Mouse (Mus musculus) stomach, embryonic 14.5 days (tissue): Measurements from ENCODE around the gene Gm11034. TPM values are rescaled to one million over a fixed set of nuclear protein-coding genes. Genes with fewer than 3 reads are reported as not detected.

Experiments
- ATAC-seq: fragments of 200-750 bp; cut with Nextera tagmentation; 2 replicates; pipeline ENCODE4 v1.8.0; 2017; ENCODE audit warnings: low read depth, moderate TSS enrichment; ENCODE audit not compliant: insufficient number of reproducible peaks, insufficient read depth, low FRiP score
- H3K27ac ChIP-seq: fragments of 300-500 bp; sonication (generic); 2 replicates; pipeline ENCODE4 v1.5.1; 2014; ENCODE audit warnings: mild to moderate bottlenecking, low read length, moderate library complexity, mixed read lengths
- H3K27me3 ChIP-seq: fragments of 300-500 bp; sonication (generic); 2 replicates; pipeline ENCODE4 v1.6.1; 2014; ENCODE audit warnings: low read length, control low read depth, mixed read lengths; ENCODE audit not compliant: control insufficient read depth, insufficient read depth
- H3K36me3 ChIP-seq: fragments of 300-500 bp; sonication (generic); 2 replicates; pipeline ENCODE4 v1.6.1; 2014; ENCODE audit warnings: mild to moderate bottlenecking, control low read depth, low read length, moderate library complexity, mixed read lengths; ENCODE audit not compliant: control insufficient read depth, insufficient read depth
- H3K4me1 ChIP-seq: fragments of 300-500 bp; sonication (generic); 2 replicates; pipeline ENCODE4 v1.6.1; 2014; ENCODE audit warnings: low read length, control low read depth, mixed read lengths; ENCODE audit not compliant: control insufficient read depth, insufficient read depth
- H3K4me2 ChIP-seq: fragments of 300-500 bp; sonication (generic); replicated peaks from 2 replicates; pipeline ENCODE4 v1.6.1; 2014; ENCODE audit warnings: low read depth, low read length, control low read depth
- H3K4me3 ChIP-seq: fragments of 300-500 bp; sonication (generic); 2 replicates; pipeline ENCODE4 v1.5.1; 2014; ENCODE audit warnings: low read depth, low read length, control low read depth
- H3K9ac ChIP-seq: fragments of 300-500 bp; sonication (generic); replicated peaks from 2 replicates; pipeline ENCODE4 v1.6.1; 2014; ENCODE audit warnings: low read depth, mild to moderate bottlenecking, control low read depth, low read length, moderate library complexity, mixed read lengths
- H3K9me3 ChIP-seq: fragments of 300-500 bp; sonication (generic); 2 replicates; pipeline ENCODE4 v1.6.1; 2016; ENCODE audit warnings: low read depth, low read length, control low read depth; ENCODE audit not compliant: control insufficient read depth
- WGBS: fragments of 180-500 bp; shearing (Covaris S2); extraction: QIAGEN DNeasy Blood & Tissue Kit; methylation state at CpG from one replicate; pipeline ENCODE4 v1.1.7; 2014; 5-methylcytosine and 5-hydroxymethylcytosine counted together
- polyA plus RNA-seq: library from polyadenylated mRNA; unstranded; fragments of >200 nt; fragmentation: Nextera tagmentation; extraction: Ambion mirVana; gene quantifications from 2 replicates; pipeline ENCODE4 v1.2.1, GENCODE M21; 2014

Gm11034 gene
- polyA plus RNA-seq, 1 experiment from 2014 or later, result not detected

DNA sequence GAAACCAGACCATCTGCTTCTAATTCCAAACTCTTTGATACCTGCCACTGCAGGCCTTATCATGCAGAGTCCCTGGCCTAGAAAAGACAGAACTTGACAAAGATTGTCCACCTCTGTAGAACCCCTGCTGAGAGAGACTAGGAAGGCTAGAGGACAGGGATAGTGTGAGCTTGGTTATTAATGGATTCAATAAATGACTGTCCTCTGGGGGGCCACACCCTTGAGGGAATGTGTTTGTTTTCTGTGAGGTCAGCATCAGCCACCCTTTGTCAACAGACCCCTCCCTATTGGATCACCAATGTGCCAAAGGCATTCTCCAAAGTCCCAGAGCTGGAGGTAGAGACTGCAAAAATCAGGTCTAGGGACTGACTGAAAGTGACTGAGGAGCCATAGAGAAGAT is 21.4 kb downstream of the Gm11034 start:
- Histone ChIP-seq H3K9ac (no peak overlapping the region), H3K36me3 (no peaks in the 10 kb centered on the region), H3K4me3 (no peak overlapping the region), H3K4me1 (no peaks in the 10 kb centered on the region), H3K27ac (no peak overlapping the region), H3K4me2 (no peak overlapping the region), H3K9me3 (no peaks in the 10 kb centered on the region), H3K27me3 (no peaks in the 10 kb centered on the region)
- no peak for ATAC-seq

DNA sequence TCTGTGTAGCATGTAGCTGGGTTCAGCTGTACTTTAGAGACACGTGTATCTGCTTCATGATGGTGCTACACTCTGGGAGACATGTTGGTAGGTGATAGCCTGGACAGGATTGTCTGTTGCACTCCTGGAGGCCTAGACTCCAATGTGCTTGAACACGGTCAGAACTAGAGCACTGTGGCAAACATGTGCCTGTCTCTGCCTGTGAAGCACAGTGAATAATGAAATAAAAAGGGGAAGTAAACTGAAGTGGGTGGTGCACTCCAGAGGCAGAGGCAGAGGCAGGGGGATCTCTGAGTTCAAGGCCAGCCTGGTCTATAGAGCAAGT is 23.3 kb downstream of the Gm11034 start:
- Histone ChIP-seq H3K4me2 (no peak overlapping the region), H3K27ac (no peak overlapping the region)
- WGBS, result 74% methylated on average over 2 of the region's 2 CpGs

DNA sequence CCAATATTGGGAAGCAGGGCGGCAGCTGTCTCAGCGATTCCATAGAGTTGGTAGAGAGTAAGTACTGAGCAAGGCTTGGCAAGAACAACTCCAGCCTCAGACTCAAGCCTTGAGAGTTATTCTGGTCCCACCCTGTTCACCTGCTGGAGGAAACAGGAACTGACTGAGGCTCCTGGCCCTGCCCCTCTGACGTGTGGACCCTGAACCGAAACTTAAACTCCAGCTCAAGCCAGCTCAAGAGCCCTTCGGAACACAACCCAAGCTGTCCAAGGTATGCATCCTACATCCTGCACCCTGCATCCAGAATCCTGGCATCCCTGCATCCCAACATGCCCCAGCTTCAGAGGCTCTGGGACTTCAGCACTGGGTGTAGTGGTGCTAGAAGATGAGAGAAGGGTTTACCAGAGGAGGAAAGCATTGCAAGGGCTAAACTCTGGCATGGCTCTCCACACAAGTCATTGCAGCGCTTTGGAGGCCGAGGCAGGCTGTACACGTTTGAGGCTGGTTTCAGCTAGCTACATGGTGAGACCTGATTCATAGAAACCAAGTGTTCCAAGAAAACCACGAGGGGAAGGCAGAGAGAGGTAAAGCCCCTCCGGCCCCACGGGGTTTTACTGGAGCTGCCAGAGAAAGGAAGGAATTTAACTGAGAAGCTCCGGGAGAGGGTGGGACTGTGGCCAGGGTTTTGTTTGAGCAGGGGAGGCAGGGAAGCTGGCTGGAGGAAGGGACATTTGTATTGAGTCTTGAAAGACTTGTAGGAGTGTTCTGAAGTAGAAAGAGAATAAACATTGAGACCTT is 23.8 kb downstream of the Gm11034 start, which contains the start of gene Hsh2d:
Gene Hsh2d, plus strand, starts transcription at position 222 of the 798 bp plus-strand sequence.
- Histone ChIP-seq H3K36me3 (no peaks in the 10 kb centered on the region), H3K27ac (peak within 1 kb of the TSS; percentile 48; the same call in 1 of the 2 replicates), H3K4me1 (no peaks in the 10 kb centered on the region), H3K9me3 (no peaks in the 10 kb centered on the region), H3K4me2 (no peak within 1 kb of the TSS), H3K9ac (no peak within 1 kb of the TSS), H3K27me3 (no peaks in the 10 kb centered on the region), H3K4me3 (no peak within 1 kb of the TSS)
- ATAC-seq, result peak; percentile 60
- WGBS, result 60% methylated on average over 12 of the region's 12 CpGs

More for the DNA sequence above, 23.3 kb downstream of the Gm11034 start:
- no peak overlapping the region for H3K9ac ChIP-seq
- no peak overlapping the region for H3K4me3 ChIP-seq
- 0 out of 2 replicates have a peak, but pooled peaks have one; percentile 29 for ATAC-seq
- H3K9me3 ChIP-seq, result no peaks in the 10 kb centered on the region
- no peaks in the 10 kb centered on the region for H3K4me1 ChIP-seq
- no peaks in the 10 kb centered on the region for H3K27me3 ChIP-seq
- no peaks in the 10 kb centered on the region for H3K36me3 ChIP-seq

DNA sequence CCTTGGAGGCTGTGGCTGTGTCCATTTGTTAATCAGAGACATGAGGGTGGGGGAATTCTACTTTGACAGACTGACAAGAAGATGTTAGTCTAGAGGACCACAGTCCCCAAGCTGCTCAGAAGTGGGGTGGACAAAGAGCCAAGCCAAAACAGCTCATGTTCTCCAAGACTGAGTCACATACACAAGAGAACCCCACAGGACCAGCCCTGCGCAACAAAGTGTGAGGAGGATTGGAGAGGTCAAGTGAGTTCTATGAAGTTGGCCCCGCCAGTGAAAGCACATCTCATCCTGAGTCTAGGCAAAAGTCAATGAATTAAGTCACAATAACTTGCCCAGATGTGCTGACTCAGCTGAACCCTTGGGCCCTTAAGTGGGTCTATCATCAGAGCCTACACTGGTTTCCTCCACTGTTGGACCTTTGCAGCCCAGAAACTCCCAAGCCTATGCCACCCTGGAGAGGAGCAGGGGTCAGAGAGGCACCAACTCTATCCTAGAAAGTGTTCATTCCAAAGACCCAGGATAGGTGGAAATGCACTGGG is 25.6 kb downstream of the Gm11034 start:
- no peaks in the 10 kb centered on the region for H3K4me1 ChIP-seq
- H3K4me3 ChIP-seq, result no peak overlapping the region
- WGBS, result 75% methylated on average over 2 of the region's 2 CpGs
- no peak for ATAC-seq
- no peaks in the 10 kb centered on the region for H3K36me3 ChIP-seq
- H3K4me2 ChIP-seq, result no peak overlapping the region
- no peaks in the 10 kb centered on the region for H3K9me3 ChIP-seq
- no peak overlapping the region for H3K9ac ChIP-seq
- no peaks in the 10 kb centered on the region for H3K27me3 ChIP-seq
- H3K27ac ChIP-seq, result no peak overlapping the region

DNA sequence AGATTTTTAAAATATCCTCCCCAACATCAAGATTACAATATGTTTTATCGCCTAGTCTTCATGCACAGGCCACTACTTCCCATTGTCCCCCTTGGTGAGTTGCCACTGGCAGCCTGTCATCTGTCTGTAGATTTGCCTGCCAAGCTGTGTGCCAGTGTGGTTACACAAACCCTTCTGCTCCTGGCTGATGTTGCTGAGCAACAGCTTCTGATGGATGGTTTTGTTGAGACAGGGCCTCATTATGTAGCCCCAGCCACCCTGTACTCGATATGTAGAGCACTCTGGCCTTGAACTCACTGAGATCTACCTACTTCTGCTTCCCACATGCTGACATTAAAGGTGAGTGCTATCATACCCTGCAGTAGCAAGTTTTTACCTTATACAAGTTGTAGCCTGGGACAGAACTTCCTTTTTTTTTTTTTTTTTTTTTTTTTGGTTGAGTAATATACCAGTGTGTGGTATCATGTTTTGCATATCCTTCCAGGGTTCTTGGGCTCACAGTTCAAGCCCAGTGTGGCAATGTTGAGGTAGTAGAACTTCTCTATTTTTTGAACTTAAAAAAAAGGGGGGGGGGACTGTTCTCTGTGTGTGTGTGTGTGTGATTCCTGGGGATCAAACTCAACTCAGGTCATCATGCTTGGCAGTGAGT is 29.8 kb downstream of the Gm11034 start:
- no peak overlapping the region for H3K27ac ChIP-seq
- 72% methylated on average over 2 of the region's 2 CpGs for WGBS
- peaks cover 9% of the 10 kb centered on the region for H3K36me3 ChIP-seq
- no peaks in the 10 kb centered on the region for H3K4me1 ChIP-seq
- no peak for ATAC-seq
- H3K4me3 ChIP-seq, result no peak overlapping the region
- no peaks in the 10 kb centered on the region for H3K9me3 ChIP-seq
- H3K9ac ChIP-seq, result no peak overlapping the region
- no peak overlapping the region for H3K4me2 ChIP-seq
- no peaks in the 10 kb centered on the region for H3K27me3 ChIP-seq

DNA sequence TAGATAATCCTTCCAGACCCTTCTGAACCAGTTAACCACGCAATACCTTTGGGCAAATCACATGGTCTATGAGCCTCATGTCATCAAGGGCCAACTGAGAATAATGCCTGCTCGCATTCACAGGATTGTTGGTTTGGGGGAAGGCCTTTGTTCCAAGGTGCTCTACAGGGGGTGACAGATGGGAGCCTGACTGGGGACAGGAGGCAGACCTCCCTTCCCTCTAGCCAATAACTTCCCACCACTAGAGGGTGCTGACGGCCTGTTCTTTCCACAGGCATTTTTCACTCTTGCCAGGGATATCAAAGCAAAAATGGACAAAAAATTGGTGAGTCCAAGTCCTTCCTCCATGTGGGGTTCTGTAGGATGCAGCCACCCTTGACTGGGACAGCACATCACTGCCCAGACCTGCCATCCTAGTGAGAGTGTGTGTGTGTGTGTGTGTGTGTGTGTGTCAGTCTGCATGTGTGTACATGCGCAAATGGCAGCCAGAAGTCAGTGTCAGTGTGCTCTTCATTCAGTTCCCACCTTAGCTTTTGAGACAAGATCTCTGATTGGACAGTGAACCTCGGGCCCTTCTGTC is 36.0 kb downstream of the Gm11034 start:
- ATAC-seq, result no peak; the same call in 1 of the 2 replicates
- Histone ChIP-seq H3K36me3 (peaks cover 61% of the 10 kb centered on the region), H3K9ac (no peak overlapping the region), H3K4me2 (no peak overlapping the region), H3K27ac (no peak overlapping the region), H3K27me3 (no peaks in the 10 kb centered on the region), H3K4me3 (no peak overlapping the region), H3K4me1 (no peaks in the 10 kb centered on the region), H3K9me3 (no peaks in the 10 kb centered on the region)
- WGBS, result 58% methylated on average over 5 of the region's 5 CpGs

DNA sequence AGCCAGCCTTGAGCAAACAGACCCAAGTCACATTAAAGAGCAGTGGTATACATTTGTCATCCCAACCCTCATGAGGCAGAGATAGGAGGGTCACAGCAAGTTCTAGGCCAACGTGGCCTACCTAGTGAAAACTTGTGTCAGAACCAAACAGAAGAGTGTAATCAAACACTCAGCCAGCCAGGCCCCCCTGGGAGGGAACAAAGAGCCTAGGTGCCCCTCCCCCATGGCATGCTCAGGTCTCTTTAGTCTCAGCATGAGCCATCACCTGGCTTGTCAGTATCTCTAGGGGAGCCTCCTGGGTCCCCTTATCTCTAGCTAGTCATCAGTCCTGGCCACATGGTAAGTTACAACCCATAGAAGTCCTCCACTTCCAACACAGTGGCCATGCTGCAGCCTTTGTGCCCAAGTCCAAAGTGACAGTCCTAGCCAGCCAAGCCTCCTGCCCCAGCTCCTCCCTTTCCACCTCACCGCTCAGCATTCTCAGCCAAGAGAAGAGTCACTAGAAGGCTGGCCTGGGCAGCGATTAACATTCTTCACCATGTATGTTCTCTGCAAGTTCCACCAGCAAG is 43.7 kb downstream of the Gm11034 start:
- no peak for ATAC-seq
- H3K9me3 ChIP-seq, result no peaks in the 10 kb centered on the region
- no peak overlapping the region for H3K4me3 ChIP-seq
- whole genome bisulfite sequencing, result 73% methylated on average over 3 of the region's 3 CpGs
- no peak overlapping the region for H3K4me2 ChIP-seq
- no peak overlapping the region for H3K27ac ChIP-seq
- peaks cover 63% of the 10 kb centered on the region for H3K36me3 ChIP-seq
- no peaks in the 10 kb centered on the region for H3K27me3 ChIP-seq
- no peak overlapping the region for H3K9ac ChIP-seq
- H3K4me1 ChIP-seq, result no peaks in the 10 kb centered on the region

DNA sequence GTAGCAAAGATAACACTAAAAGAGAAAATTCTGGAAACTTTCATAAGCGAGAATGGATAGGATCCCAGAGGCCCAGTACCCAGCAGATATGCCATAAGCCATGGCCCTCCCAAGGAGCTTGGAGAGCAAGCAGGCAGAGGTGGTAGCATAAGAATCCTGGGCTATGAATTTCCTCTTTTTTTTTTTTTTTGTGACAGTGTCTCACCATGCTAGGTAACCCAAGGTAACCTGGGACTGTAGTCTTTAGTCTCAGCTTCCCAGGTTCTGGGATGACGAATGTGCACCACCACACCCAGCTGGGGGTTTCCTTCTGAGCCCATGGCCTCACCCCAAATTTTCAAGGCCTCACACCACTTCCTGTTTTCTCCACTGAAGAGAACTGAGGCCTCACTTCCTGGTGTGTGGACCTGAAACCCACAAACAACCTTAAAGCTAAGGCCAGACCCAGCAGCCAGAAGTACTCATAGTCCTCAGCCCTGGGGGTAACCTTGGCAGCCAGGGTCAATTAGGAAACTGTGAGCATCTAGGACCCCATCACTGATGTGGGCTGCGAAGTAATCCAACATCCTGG is 44.3 kb downstream of the Gm11034 start:
- Histone ChIP-seq H3K27me3 (no peaks in the 10 kb centered on the region), H3K27ac (no peak overlapping the region), H3K4me2 (no peak overlapping the region), H3K36me3 (peaks cover 62% of the 10 kb centered on the region), H3K9me3 (no peaks in the 10 kb centered on the region), H3K9ac (no peak overlapping the region), H3K4me3 (no peak overlapping the region), H3K4me1 (no peaks in the 10 kb centered on the region)
- ATAC-seq, result no peak
- WGBS, result 86% methylated on average over 3 of the region's 3 CpGs
